Mouse (Mus musculus): ENCODE results near the gene Rad51b. TPM values are rescaled to one million over a fixed set of nuclear protein-coding genes. Genes with fewer than 3 reads are reported as not detected.

Rad51b gene
- polyA plus RNA-seq, 1 experiment from 2014 or later = 6.6 TPM

- H3K36me3 ChIP-seq = no peaks in the 10 kb centered on the region
- WGBS = 94% methylated on average over 5 of the region's 5 CpGs
- H3K9me3 ChIP-seq = no peaks in the 10 kb centered on the region
- H3K27me3 ChIP-seq (ENCODE audit: insufficient read depth, poor library complexity, severe bottlenecking) = no peaks in the 10 kb centered on the region
- no peak overlapping the region for H3K4me3 ChIP-seq
- DNase-seq (ENCODE audit: low spot score) = no peak
- H3K4me1 ChIP-seq (replicated peaks) = peaks cover 18% of the 10 kb centered on the region
- H3K27ac ChIP-seq = no peak overlapping the region
Measured at GRCm38 (mm10) chr12:79512982-79513681, 216.1 kb downstream of the Rad51b start.

DNA sequence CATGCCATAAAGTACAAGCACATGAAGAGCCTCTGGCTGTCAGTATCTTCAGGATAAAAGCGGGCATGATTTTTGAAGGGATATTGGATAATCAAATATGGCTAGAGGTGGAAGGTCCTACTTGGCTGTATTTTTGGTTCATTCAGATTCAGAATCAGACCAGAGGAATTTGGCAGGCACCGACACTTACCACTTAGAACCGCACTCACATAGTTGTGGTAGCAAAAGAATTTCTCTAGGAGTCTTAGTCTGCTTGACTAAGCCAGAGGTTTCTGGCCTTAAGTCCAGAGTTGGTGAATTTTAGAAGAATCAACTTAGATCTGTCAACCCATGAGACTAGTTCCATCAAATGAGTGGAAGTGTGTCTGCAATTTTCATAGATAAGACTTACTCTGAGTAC is 217.6 kb downstream of the Rad51b start:
- Histone ChIP-seq H3K4me3 (no peak overlapping the region), H3K9me3 (no peaks in the 10 kb centered on the region), H3K27ac (no peak overlapping the region), H3K27me3 (ENCODE audit: insufficient read depth, poor library complexity, severe bottlenecking) (no peaks in the 10 kb centered on the region), H3K36me3 (no peaks in the 10 kb centered on the region), H3K4me1 (replicated peaks) (peaks cover 18% of the 10 kb centered on the region)
- no peak for DNase-seq (ENCODE audit: low spot score)
- WGBS = 96% methylated on average over 3 of the region's 3 CpGs

- H3K9me3 ChIP-seq = no peaks in the 10 kb centered on the region
- 0 out of 2 replicates have a peak, but pooled peaks cover 3% of the 10 kb centered on the region for H3K27me3 ChIP-seq (ENCODE audit: insufficient read depth, poor library complexity, severe bottlenecking)
- DNase-seq (ENCODE audit: low spot score) = no peak
- H3K4me1 ChIP-seq (replicated peaks) = peaks cover 17% of the 10 kb centered on the region
- no peak overlapping the region for H3K4me3 ChIP-seq
- peak overlapping the region; percentile 4; the same call in 1 of the 2 replicates for H3K27ac ChIP-seq
- WGBS = 55% methylated on average over 1 of the region's 1 CpGs
- H3K36me3 ChIP-seq = no peaks in the 10 kb centered on the region
Measured at GRCm38 (mm10) chr12:79522374-79522773, 225.3 kb downstream of the Rad51b start.

DNA sequence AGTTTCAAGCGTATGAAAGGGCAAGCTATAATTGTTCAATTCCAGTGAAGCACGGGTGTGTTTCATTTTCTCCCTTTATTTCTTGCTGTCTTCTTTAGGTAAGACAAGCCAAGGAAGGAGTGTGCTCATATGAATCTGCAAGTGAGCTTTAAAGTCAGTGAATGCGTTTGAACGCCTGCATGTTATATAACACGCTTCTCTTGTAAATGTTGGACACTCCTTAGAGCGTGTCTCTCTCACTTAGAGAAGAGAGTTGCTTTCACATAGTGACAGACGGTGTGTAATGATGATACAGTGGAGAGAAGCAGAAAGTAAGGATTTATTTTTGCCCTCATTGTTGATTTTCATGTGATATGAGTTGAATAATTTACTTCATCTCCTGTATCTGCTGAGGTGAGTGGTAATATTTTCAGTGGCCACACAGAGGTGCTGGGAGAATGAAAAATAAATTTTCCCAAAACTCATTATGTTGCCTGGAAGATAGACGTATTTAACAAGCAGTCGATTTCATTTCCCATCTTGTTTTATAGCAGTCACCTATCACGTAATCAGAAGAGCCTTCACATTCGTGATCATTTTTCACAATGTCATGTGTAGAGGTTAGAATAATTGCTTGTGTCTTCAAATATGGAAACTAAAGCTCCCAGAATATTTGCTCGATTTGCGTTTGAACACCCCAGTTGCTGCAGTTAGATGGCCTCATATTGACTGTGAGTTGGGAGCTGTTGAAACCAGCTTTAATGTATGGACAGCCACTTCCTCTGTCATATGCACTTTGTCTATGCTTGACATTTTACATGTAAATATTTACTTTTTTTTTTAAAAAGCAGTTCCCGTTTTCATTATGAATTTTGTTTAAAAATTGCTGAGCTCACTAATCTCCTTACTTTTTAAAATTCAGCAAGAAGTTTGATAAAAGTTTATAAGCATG is 228.1 kb downstream of the Rad51b start:
- no peak overlapping the region for H3K4me3 ChIP-seq
- DNase-seq (ENCODE audit: low spot score) = no peak
- H3K9me3 ChIP-seq = peaks cover 5% of the 10 kb centered on the region; the same call in 1 of the 2 replicates
- 87% methylated on average over 14 of the region's 14 CpGs for WGBS
- H3K27me3 ChIP-seq (ENCODE audit: insufficient read depth, poor library complexity, severe bottlenecking) = peaks cover 3% of the 10 kb centered on the region; the same call in 1 of the 2 replicates
- no peak overlapping the region for H3K27ac ChIP-seq
- H3K36me3 ChIP-seq = no peaks in the 10 kb centered on the region
- H3K4me1 ChIP-seq (replicated peaks) = peaks cover 19% of the 10 kb centered on the region

DNA sequence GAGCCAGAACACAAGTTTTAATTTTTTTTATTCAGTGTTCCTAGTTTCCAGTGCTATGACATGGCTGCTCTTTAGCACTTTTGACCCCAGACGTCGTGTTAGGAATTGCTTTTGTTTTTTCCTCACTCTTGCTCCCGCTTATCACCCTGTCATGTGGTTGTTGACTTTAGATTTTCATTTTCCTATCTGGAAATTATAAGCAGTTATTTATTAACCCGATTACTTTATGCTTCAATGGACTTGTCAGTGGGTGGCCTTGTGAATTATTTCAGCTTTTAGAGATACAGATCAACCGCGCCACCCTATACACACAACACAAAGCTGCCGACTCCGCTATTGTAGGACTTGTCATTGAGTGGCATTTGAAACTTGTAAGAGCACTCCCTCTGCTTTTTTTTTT is 228.8 kb downstream of the Rad51b start:
- DNase-seq (ENCODE audit: low spot score) = no peak
- Histone ChIP-seq H3K4me1 (replicated peaks) (peaks cover 25% of the 10 kb centered on the region), H3K27me3 (ENCODE audit: insufficient read depth, poor library complexity, severe bottlenecking) (peaks cover 3% of the 10 kb centered on the region; the same call in 1 of the 2 replicates), H3K9me3 (peaks cover 5% of the 10 kb centered on the region; the same call in 1 of the 2 replicates), H3K27ac (no peak overlapping the region), H3K4me3 (no peak overlapping the region), H3K36me3 (no peaks in the 10 kb centered on the region)
- WGBS = 42% methylated on average over 8 of the region's 8 CpGs

GRCm38 (mm10) chr12:79527222-79527621 is 230.1 kb downstream of the Rad51b start:
- Histone ChIP-seq H3K4me1 (replicated peaks) (peaks cover 37% of the 10 kb centered on the region), H3K27me3 (ENCODE audit: insufficient read depth, poor library complexity, severe bottlenecking) (peaks cover 3% of the 10 kb centered on the region; the same call in 1 of the 2 replicates), H3K27ac (no peak overlapping the region), H3K4me3 (no peak overlapping the region), H3K9me3 (peaks cover 5% of the 10 kb centered on the region; the same call in 1 of the 2 replicates), H3K36me3 (no peaks in the 10 kb centered on the region)
- WGBS = 85% methylated on average over 3 of the region's 3 CpGs
- no peak for DNase-seq (ENCODE audit: low spot score)

- no peak for DNase-seq (ENCODE audit: low spot score)
- no peaks in the 10 kb centered on the region for H3K36me3 ChIP-seq
- peaks cover 38% of the 10 kb centered on the region for H3K4me1 ChIP-seq (replicated peaks)
- peak overlapping the region; percentile 56; the same call in 1 of the 2 replicates for H3K27ac ChIP-seq
- H3K27me3 ChIP-seq (ENCODE audit: insufficient read depth, poor library complexity, severe bottlenecking) = peaks cover 3% of the 10 kb centered on the region; the same call in 1 of the 2 replicates
- H3K4me3 ChIP-seq = no peak overlapping the region
- 66% methylated on average over 10 of the region's 10 CpGs for WGBS
- peaks cover 5% of the 10 kb centered on the region; the same call in 1 of the 2 replicates for H3K9me3 ChIP-seq
Measured at GRCm38 (mm10) chr12:79530275-79530902, 233.3 kb downstream of the Rad51b start.

GRCm38 (mm10) chr12:79531809-79532798 is 235.0 kb downstream of the Rad51b start:
- Histone ChIP-seq H3K9me3 (peaks cover 5% of the 10 kb centered on the region; the same call in 1 of the 2 replicates), H3K27ac (no peak overlapping the region), H3K27me3 (ENCODE audit: insufficient read depth, poor library complexity, severe bottlenecking) (peaks cover 2% of the 10 kb centered on the region; the same call in 1 of the 2 replicates), H3K4me1 (replicated peaks) (peaks cover 33% of the 10 kb centered on the region), H3K36me3 (no peaks in the 10 kb centered on the region), H3K4me3 (no peak overlapping the region)
- no peak for DNase-seq (ENCODE audit: low spot score)
- WGBS = 80% methylated on average over 5 of the region's 5 CpGs

- Histone ChIP-seq H3K27ac (peak overlapping the region; percentile 53; the same call in 1 of the 2 replicates), H3K4me1 (replicated peaks) (peaks cover 33% of the 10 kb centered on the region), H3K27me3 (ENCODE audit: insufficient read depth, poor library complexity, severe bottlenecking) (peaks cover 10% of the 10 kb centered on the region), H3K4me3 (no peak overlapping the region), H3K36me3 (no peaks in the 10 kb centered on the region), H3K9me3 (no peaks in the 10 kb centered on the region)
- 88% methylated on average over 1 of the region's 1 CpGs for WGBS
- DNase-seq (ENCODE audit: low spot score) = no peak
Measured at GRCm38 (mm10) chr12:79534778-79535177, 237.7 kb downstream of the Rad51b start.

GRCm38 (mm10) chr12:79535532-79536437 is 238.7 kb downstream of the Rad51b start:
- DNase-seq (ENCODE audit: low spot score) = no peak
- Histone ChIP-seq H3K36me3 (no peaks in the 10 kb centered on the region), H3K4me3 (no peak overlapping the region), H3K4me1 (replicated peaks) (peaks cover 26% of the 10 kb centered on the region), H3K27ac (peak overlapping the region; percentile 53), H3K27me3 (ENCODE audit: insufficient read depth, poor library complexity, severe bottlenecking) (peaks cover 10% of the 10 kb centered on the region), H3K9me3 (no peaks in the 10 kb centered on the region)
- WGBS = 64% methylated on average over 9 of the region's 9 CpGs

GRCm38 (mm10) chr12:79540176-79540575 is 243.1 kb downstream of the Rad51b start:
- Histone ChIP-seq H3K4me1 (replicated peaks) (peaks cover 6% of the 10 kb centered on the region), H3K36me3 (no peaks in the 10 kb centered on the region), H3K4me3 (no peak overlapping the region), H3K27ac (no peak overlapping the region), H3K27me3 (ENCODE audit: insufficient read depth, poor library complexity, severe bottlenecking) (peaks cover 10% of the 10 kb centered on the region), H3K9me3 (no peaks in the 10 kb centered on the region)
- no peak for DNase-seq (ENCODE audit: low spot score)
- 69% methylated on average over 5 of the region's 5 CpGs for WGBS
